Mouse (Mus musculus) embryo, embryonic 11 days (tissue): ENCODE data around the gene Cebpb.
"Not testable (repeated sequence)": the region's sequence is repeated elsewhere in the genome, so short reads cannot be mapped to it uniquely, and the experiment has no call there.

Experiments
- DNase-seq: peaks from one replicate; pipeline ENCODE4 v3.0.0-alpha.2; 2015

The Cebpb gene

GRCm38 (mm10) chr2:167688498-167689451, at the start of gene Cebpb:
Gene Cebpb, plus strand, starts transcription at chr2:167688915.
- peak; percentile 82 for DNase-seq

GRCm38 (mm10) chr2:167640279-167640678, 48.4 kb upstream of the Cebpb start:
- peak; percentile 43 for DNase-seq

GRCm38 (mm10) chr2:167641337-167641736, 47.4 kb upstream of the Cebpb start:
- peak; percentile 50 for DNase-seq

GRCm38 (mm10) chr2:167642164-167642563, 46.6 kb upstream of the Cebpb start:
- no peak for DNase-seq

- DNase-seq: not testable (repeated sequence)
These were observed 45.2 kb upstream of the Cebpb start for GRCm38 (mm10) chr2:167643356-167644052.

- peak; percentile 21 for DNase-seq
These were observed 42.3 kb upstream of the Cebpb start for GRCm38 (mm10) chr2:167646411-167646810.

GRCm38 (mm10) chr2:167649290-167650032, 39.3 kb upstream of the Cebpb start:
- no peak for DNase-seq

- no peak for DNase-seq
These were observed 37.1 kb upstream of the Cebpb start for GRCm38 (mm10) chr2:167651622-167652021.

- no peak for DNase-seq
These were observed 36.0 kb upstream of the Cebpb start for GRCm38 (mm10) chr2:167652694-167653093.

- DNase-seq: no peak
These were observed 33.7 kb upstream of the Cebpb start for GRCm38 (mm10) chr2:167654911-167655600.

- no peak for DNase-seq
These were observed 31.9 kb upstream of the Cebpb start for GRCm38 (mm10) chr2:167656629-167657478.

GRCm38 (mm10) chr2:167657973-167658372, 30.7 kb upstream of the Cebpb start:
- no peak for DNase-seq

- no peak for DNase-seq
These were observed 30.0 kb upstream of the Cebpb start for GRCm38 (mm10) chr2:167658712-167659111.

GRCm38 (mm10) chr2:167659177-167659846, 29.4 kb upstream of the Cebpb start:
- no peak for DNase-seq

GRCm38 (mm10) chr2:167659847-167660610, 28.7 kb upstream of the Cebpb start:
- peak; percentile 24 for DNase-seq

GRCm38 (mm10) chr2:167660611-167660971, 28.1 kb upstream of the Cebpb start:
- peak; percentile 57 for DNase-seq

GRCm38 (mm10) chr2:167661270-167662203, 27.2 kb upstream of the Cebpb start, which contains the start of gene Gm20431:
Gene Gm20431, minus strand, starts transcription at chr2:167661496.
- DNase-seq: peak; percentile 98

- DNase-seq: no peak
These were observed 26.0 kb upstream of the Cebpb start for GRCm38 (mm10) chr2:167662713-167663112.
